8 mouse cellular contexts compared by ENCODE assay signal in genomic region chr8:4258233-4258632, GRCm38 (mm10). TPM values are rescaled to one million over a fixed set of nuclear protein-coding genes. Genes with fewer than 3 reads are reported as not detected.
DNase-seq lines count a peak whose midpoint lies in the region; ATAC-seq and TF ChIP-seq lines count a peak whose summit lies in the region.

No protein-coding gene starts in this region.

- H3K4me3 ChIP-seq in embryonic facial prominence, embryonic 10.5 days: peak overlapping the region; percentile 93
- H3K4me3 ChIP-seq in heart, adult 2 months: peak overlapping the region; percentile 56
- peak overlapping the region; percentile 70 for H3K4me3 ChIP-seq in liver, embryonic 11.5 days (ENCODE audit: low read depth, low read length)

- TF ChIP-seq EP300 in heart, adult 2 months (IDR thresholded peaks at IDR 0.05; ENCODE audit: insufficient read depth, low read depth, low read length): no peak

- 0 out of 2 replicates have a peak, but pooled peaks cover 2% of the 10 kb centered on the region for H3K79me2 ChIP-seq in heart, adult 2 months (replicated peaks; ENCODE audit: control insufficient read depth, insufficient read depth, low read length)

- ATAC-seq in liver, embryonic 11.5 days (replicated peaks; ENCODE audit: low FRiP score): peak; percentile 61
- ATAC-seq in monocyte, adult 5-6 weeks (replicated peaks; ENCODE audit: insufficient number of reproducible peaks, low FRiP score, low TSS enrichment, poor library complexity, severe bottlenecking): peak; percentile 57; the same call in 1 of the 2 replicates

- H3K27ac ChIP-seq in embryonic facial prominence, embryonic 10.5 days (replicated peaks): peak overlapping the region; percentile 98
- H3K27ac ChIP-seq in heart, adult 2 months: no peak overlapping the region
- no peak overlapping the region for H3K27ac ChIP-seq in liver, embryonic 11.5 days (ENCODE audit: low read depth, low read length)

- H3K36me3 ChIP-seq in embryonic facial prominence, embryonic 10.5 days (replicated peaks): peaks cover 77% of the 10 kb centered on the region
- no peaks in the 10 kb centered on the region for H3K36me3 ChIP-seq in heart, adult 2 months (ENCODE audit: control insufficient read depth, insufficient read depth, low read length)
- H3K36me3 ChIP-seq in liver, embryonic 11.5 days (ENCODE audit: control insufficient read depth, insufficient read depth, low read length): peaks cover 36% of the 10 kb centered on the region

- H3K4me1 ChIP-seq in embryonic facial prominence, embryonic 10.5 days: peaks cover 39% of the 10 kb centered on the region
- H3K4me1 ChIP-seq in heart, adult 2 months (ENCODE audit: control insufficient read depth, insufficient read depth, low read length): peaks cover 6% of the 10 kb centered on the region
- peaks cover 23% of the 10 kb centered on the region for H3K4me1 ChIP-seq in liver, embryonic 11.5 days (replicated peaks; ENCODE audit: control insufficient read depth, insufficient read depth, low read length)

- no peak for TF ChIP-seq POLR2A in heart, adult 2 months (IDR thresholded peaks at IDR 0.05; ENCODE audit: insufficient read depth, low read depth, low read length)

- H3K4me2 ChIP-seq in liver, embryonic 11.5 days: peak overlapping the region; percentile 99

- intact Hi-C loops in heart, adult 2 months (cut with DNase I): no loop called here

- TF ChIP-seq CTCF in heart, adult 2 months (IDR thresholded peaks at IDR 0.05): peak; percentile 83

- 2% methylated on average over 35 of the region's 35 CpGs for WGBS in embryonic facial prominence, embryonic 10.5 days
- WGBS in heart, adult 2 months: 7% methylated on average over 35 of the region's 35 CpGs
- 4% methylated on average over 35 of the region's 35 CpGs for WGBS in liver, embryonic 11.5 days

- no peaks in the 10 kb centered on the region for H3K9me3 ChIP-seq in embryonic facial prominence, embryonic 10.5 days
- no peaks in the 10 kb centered on the region for H3K9me3 ChIP-seq in liver, embryonic 11.5 days (ENCODE audit: control insufficient read depth, low read length)

- peak; percentile 89 for DNase-seq in 3T3-L1 (ENCODE audit: low read depth, low spot score)
- DNase-seq in adrenal gland, adult 2 months: peak; percentile 67
- DNase-seq in embryonic facial prominence, embryonic 10.5 days (ENCODE audit: low spot score): peak; percentile 92
- peak; percentile 66 to 72 for DNase-seq in heart, adult 2 months
- peak; percentile 61 for DNase-seq in kidney, adult 9 months
- peak; percentile 86 for DNase-seq in liver, embryonic 11.5 days (ENCODE audit: low spot score)
- DNase-seq in spleen, postnatal 36 days (ENCODE audit: low spot score in 2 of 2): peak; percentile 67 to 74

- no peaks in the 10 kb centered on the region for H3K27me3 ChIP-seq in embryonic facial prominence, embryonic 10.5 days (replicated peaks; ENCODE audit: low read depth, poor library complexity, severe bottlenecking)
- no peaks in the 10 kb centered on the region for H3K27me3 ChIP-seq in heart, adult 2 months (ENCODE audit: control insufficient read depth, insufficient read depth, low read length)
- H3K27me3 ChIP-seq in liver, embryonic 11.5 days (replicated peaks; ENCODE audit: control insufficient read depth, insufficient read depth, low read length): no peaks in the 10 kb centered on the region

- peak overlapping the region; percentile 40; the same call in 1 of the 2 replicates for H3K9ac ChIP-seq in heart, adult 2 months (ENCODE audit: low read depth, low read length)
- peak overlapping the region; percentile 68 for H3K9ac ChIP-seq in liver, embryonic 11.5 days (ENCODE audit: low read depth, low read length)

RNA-seq across cellular contexts. Expression of gene Ctxn1, which starts 0.8 kb away (rescaled TPM):
- total RNA-seq in adrenal gland, adult 2 months (2021): 1 to 10 TPM; 7.7 to 9.1 TPM
- polyA plus RNA-seq in adrenal gland, adult 2 months (2012; rRNA removed): 18.4 and 21.8 TPM in 2 replicates
- polyA plus RNA-seq in embryonic facial prominence, embryonic 10.5 days (2016; fragmentation: Nextera tagmentation; extraction: Ambion mirVana): 121 and 134 TPM in 2 replicates
- under 1 TPM; 0.60 to 0.91 TPM for total RNA-seq in heart, adult 2 months (2021)
- 5.2 and 5.7 TPM in 2 replicates for polyA plus RNA-seq in heart, adult 2 months (2012; rRNA removed)
- polyA plus RNA-seq in liver, embryonic 11.5 days (2014; fragmentation: Nextera tagmentation; extraction: Ambion mirVana): 21.4 and 23.2 TPM in 2 replicates
- total RNA-seq in monocyte, adult 5-6 weeks (2017): 0.29 to 1.5 TPM in 2 of 3 replicates, not detected in the other

RNA-seq across cellular contexts. Expression of gene Snapc2, which starts 5.4 kb away (rescaled TPM):
- total RNA-seq in adrenal gland, adult 2 months (2021): 10 to 100 TPM; 26.6 to 29.4 TPM
- polyA plus RNA-seq in adrenal gland, adult 2 months (2012; rRNA removed): 60.6 and 60.7 TPM in 2 replicates
- polyA plus RNA-seq in embryonic facial prominence, embryonic 10.5 days (2016; fragmentation: Nextera tagmentation; extraction: Ambion mirVana): 62.3 and 64.6 TPM in 2 replicates
- 10 to 100 TPM; 14.7 to 16.2 TPM for total RNA-seq in heart, adult 2 months (2021)
- polyA plus RNA-seq in heart, adult 2 months (2012; rRNA removed): 18.5 and 38.1 TPM in 2 replicates
- 39.3 and 41.8 TPM in 2 replicates for polyA plus RNA-seq in liver, embryonic 11.5 days (2014; fragmentation: Nextera tagmentation; extraction: Ambion mirVana)
- total RNA-seq in monocyte, adult 5-6 weeks (2017): 4.6 to 7.5 TPM (median 6.2 TPM) in 3 replicates

RNA-seq across cellular contexts. Expression of gene Tgfbr3l, which starts 10.2 kb away (rescaled TPM):
- 10 to 100 TPM in 1 of 2 experiments, 1 to 10 TPM in 1; 8.2 to 11.4 TPM for total RNA-seq in adrenal gland, adult 2 months (2021)
- 207 and 268 TPM in 2 replicates for polyA plus RNA-seq in adrenal gland, adult 2 months (2012; rRNA removed)
- 4.4 and 5.2 TPM in 2 replicates for polyA plus RNA-seq in embryonic facial prominence, embryonic 10.5 days (2016; fragmentation: Nextera tagmentation; extraction: Ambion mirVana)
- total RNA-seq in heart, adult 2 months (2021): 1 to 10 TPM; 2.7 to 3.8 TPM
- 10.0 and 12.1 TPM in 2 replicates for polyA plus RNA-seq in heart, adult 2 months (2012; rRNA removed)
- polyA plus RNA-seq in liver, embryonic 11.5 days (2014; fragmentation: Nextera tagmentation; extraction: Ambion mirVana): 1.5 and 1.7 TPM in 2 replicates
- total RNA-seq in monocyte, adult 5-6 weeks (2017): 0.95 to 1.8 TPM (median 0.97 TPM) in 3 replicates

RNA-seq across cellular contexts. Expression of gene Timm44, which starts 17.5 kb away (rescaled TPM):
- total RNA-seq in adrenal gland, adult 2 months (2021): 10 to 100 TPM; 85.8 to 98.6 TPM
- polyA plus RNA-seq in adrenal gland, adult 2 months (2012; rRNA removed): 69.2 and 76.8 TPM in 2 replicates
- 64.7 and 73.3 TPM in 2 replicates for polyA plus RNA-seq in embryonic facial prominence, embryonic 10.5 days (2016; fragmentation: Nextera tagmentation; extraction: Ambion mirVana)
- total RNA-seq in heart, adult 2 months (2021): 100 to 1,000 TPM in 1 of 2 experiments, 10 to 100 TPM in 1; 92.4 to 105 TPM
- polyA plus RNA-seq in heart, adult 2 months (2012; rRNA removed): 92.8 and 117 TPM in 2 replicates
- polyA plus RNA-seq in liver, embryonic 11.5 days (2014; fragmentation: Nextera tagmentation; extraction: Ambion mirVana): 99.2 and 105 TPM in 2 replicates
- 55.0 to 89.8 TPM (median 63.5 TPM) in 3 replicates for total RNA-seq in monocyte, adult 5-6 weeks (2017)

RNA-seq across cellular contexts. Expression of gene Gm49320, which starts 19.6 kb away (rescaled TPM):
- total RNA-seq in adrenal gland, adult 2 months (2021): 1 to 10 TPM; 1.0 to 1.2 TPM
- polyA plus RNA-seq in adrenal gland, adult 2 months (2012; rRNA removed): 10.3 and 12.7 TPM in 2 replicates
- 0.44 and 0.85 TPM in 2 replicates for polyA plus RNA-seq in embryonic facial prominence, embryonic 10.5 days (2016; fragmentation: Nextera tagmentation; extraction: Ambion mirVana)
- under 1 TPM in 1 of 2 experiments, not detected in 1; 0.45 TPM for total RNA-seq in heart, adult 2 months (2021)
- 0.64 and 2.6 TPM in 2 replicates for polyA plus RNA-seq in heart, adult 2 months (2012; rRNA removed)
- polyA plus RNA-seq in liver, embryonic 11.5 days (2014; fragmentation: Nextera tagmentation; extraction: Ambion mirVana): 0.21 and 0.74 TPM in 2 replicates
- total RNA-seq in monocyte, adult 5-6 weeks (2017): not detected in 3 replicates

Comparison
In these comparisons a context has a peak if more than half of its experiments do, and no peak if none do; other contexts are left out.
1. RNA of gene Tgfbr3l, which starts 10.2 kb away (polyA plus RNA-seq): 207 to 268 TPM in adrenal gland, adult 2 months; 10.0 to 12.1 TPM in heart, adult 2 months, 4.4 to 5.2 TPM in embryonic facial prominence, embryonic 10.5 days and 1.5 to 1.7 TPM in liver, embryonic 11.5 days; every median in the first group is over 10 times any median in the second.
2. Peak in every context shown above with its lines, with median percentiles within 50 percentile points of each other: DNase-seq and H3K4me3 ChIP-seq.